ENCODE assay signal across 8 mouse cellular contexts in genomic region chrX:162829203-162829708, GRCm38 (mm10). TPM values are rescaled to one million over a fixed set of nuclear protein-coding genes. Genes with fewer than 3 reads are reported as not detected.
DNase-seq lines count a peak whose midpoint lies in the region; ATAC-seq and TF ChIP-seq lines count a peak whose summit lies in the region.

Txlng (minus strand) TSS chrX:162829454.

- H3K4me1 ChIP-seq in megakaryocyte, embryonic 14.5 days = peaks cover 5% of the 10 kb centered on the region; the same call in 1 of the 2 replicates

- ATAC-seq in common myeloid progenitor, adult 5-6 weeks (replicated peaks; ENCODE audit: low read depth, poor library complexity, severe bottlenecking) = peak; percentile 96

- no peaks in the 10 kb centered on the region for H3K9me3 ChIP-seq in megakaryocyte, embryonic 14.5 days

- DNase-seq in ZHBTc4 (ENCODE audit: low read depth, low spot score) = peak; percentile 98
- peak; percentile 97 for DNase-seq in gastrocnemius, adult 2 months
- peak; percentile 79 for DNase-seq in hindlimb bud, embryonic 11.5 days (ENCODE audit: extremely low spot score, low read depth, low spot score)
- peak; percentile 82 to 98 for DNase-seq in left cerebral cortex, adult 8-10 months (ENCODE audit: low spot score in 2 of 2)
- peak; percentile 97 to 98 for DNase-seq in right cerebral cortex, postnatal 10 days (ENCODE audit: low spot score in 2 of 2)
- peak; percentile 72 for DNase-seq in urinary bladder, postnatal 25 days (ENCODE audit: low spot score)

- H3K27me3 ChIP-seq in megakaryocyte, embryonic 14.5 days (replicated peaks) = peaks cover 4% of the 10 kb centered on the region

- TF ChIP-seq CTCF in gastrocnemius, adult 2 months (IDR thresholded peaks at IDR 0.05) = no peak

- peaks cover 4% of the 10 kb centered on the region for H3K36me3 ChIP-seq in megakaryocyte, embryonic 14.5 days (replicated peaks; ENCODE audit: low read length)

- peak within 1 kb of the TSS; percentile 84 for H3K4me3 ChIP-seq in gastrocnemius, adult 2 months
- H3K4me3 ChIP-seq in megakaryocyte, embryonic 14.5 days (replicated peaks) = peak within 1 kb of the TSS; percentile 97

- peak within 1 kb of the TSS; percentile 89 for H3K27ac ChIP-seq in gastrocnemius, adult 2 months

- intact Hi-C loops in gastrocnemius, adult 2 months (cut with DNase I) = loop anchor here (5.0 kb wide), 1 partner anchor 67 kb away; the partner anchor contains the start of gene Rbbp7

RNA-seq across cellular contexts. Expression of gene Txlng, which starts in this region (rescaled TPM):
- total RNA-seq in common myeloid progenitor, adult 5-6 weeks (2017) = 54.9 and 63.1 TPM in 2 replicates
- 1 to 10 TPM; 8.1 to 8.9 TPM for total RNA-seq in gastrocnemius, adult 2 months (2021)
- 10 to 100 TPM; 17.9 to 20.6 (median 18.4) TPM for total RNA-seq in left cerebral cortex, adult 8-10 months (2022)
- polyA plus RNA-seq in megakaryocyte, embryonic 14.5 days (2012; ENCODE audit: insufficient read depth, low replicate concordance) = 0.56 and 1.6 TPM in 2 replicates

Comparison
In these comparisons a context has a peak if more than half of its experiments do, and no peak if none do; other contexts are left out.
1. Peak in every context shown above with its lines: DNase-seq, ATAC-seq, H3K4me3 ChIP-seq and H3K27ac ChIP-seq.